Mouse (Mus musculus): ENCODE measurements at regions not wholly inside any gene's neighbourhood (a gene's known extent, or its start where the extent isn't known, plus 50 kb on each side); places are given as distances from the start of the nearest gene placed in this dataset.

- intact Hi-C loops (cut with DNase I), result no loop called here
Observed at GRCm38 (mm10) chr16:95893534-95894290, 97.0 kb downstream of the Psmg1 start.

GRCm38 (mm10) chr16:95892356-95892755, 98.4 kb downstream of the Psmg1 start:
- DNase-seq, result no peak
- intact Hi-C loops (cut with DNase I), result no loop called here

More at GRCm38 (mm10) chr16:95893534-95894290, 97.0 kb downstream of the Psmg1 start:
- no peak for DNase-seq

- intact Hi-C loops (cut with DNase I), result no loop called here
- no peak for DNase-seq
Observed at GRCm38 (mm10) chr16:95886131-95886530, 104.6 kb downstream of the Psmg1 start.

- DNase-seq, result no peak
- intact Hi-C loops (cut with DNase I), result no loop called here
Observed at GRCm38 (mm10) chr16:95873297-95873696, 117.5 kb downstream of the Psmg1 start.

- DNase-seq, result peak; percentile 73 to 78
- intact Hi-C loops (cut with DNase I), result no loop called here
Observed at GRCm38 (mm10) chr16:95872436-95872835, 118.3 kb downstream of the Psmg1 start.

- DNase-seq, result no peak
- intact Hi-C loops (cut with DNase I), result no loop called here
Observed at GRCm38 (mm10) chr16:95870291-95870690, 120.5 kb downstream of the Psmg1 start.

GRCm38 (mm10) chr16:95869501-95869900, 121.3 kb downstream of the Psmg1 start:
- DNase-seq, result no peak
- intact Hi-C loops (cut with DNase I), result no loop called here

- no peak for DNase-seq
- intact Hi-C loops (cut with DNase I), result no loop called here
Observed at GRCm38 (mm10) chr16:95868896-95869295, 121.9 kb downstream of the Psmg1 start.

- intact Hi-C loops (cut with DNase I), result no loop called here
- no peak for DNase-seq
Observed at GRCm38 (mm10) chr16:95867516-95867915, 123.2 kb downstream of the Psmg1 start.

GRCm38 (mm10) chr16:95866866-95867420, 123.8 kb downstream of the Psmg1 start:
- intact Hi-C loops (cut with DNase I), result no loop called here
- DNase-seq, result no peak

GRCm38 (mm10) chr16:95865603-95866002, 125.2 kb downstream of the Psmg1 start:
- intact Hi-C loops (cut with DNase I), result no loop called here
- no peak for DNase-seq

- intact Hi-C loops (cut with DNase I), result loop anchor here (5.0 kb wide), 1 partner anchor 207 kb away; no protein-coding TSS in a partner anchor
- no peak for DNase-seq
Observed at GRCm38 (mm10) chr16:95864646-95865045, 126.1 kb downstream of the Psmg1 start.

GRCm38 (mm10) chr16:95864106-95864505, 126.7 kb downstream of the Psmg1 start:
- no peak for DNase-seq
- intact Hi-C loops (cut with DNase I), result loop anchor here (5.0 kb wide), 1 partner anchor 207 kb away; no protein-coding TSS in a partner anchor

- intact Hi-C loops (cut with DNase I), result loop anchor here (5.0 kb wide), 1 partner anchor 206 kb away; no protein-coding TSS in a partner anchor
- DNase-seq, result no peak
Observed at GRCm38 (mm10) chr16:95863565-95863964, 127.2 kb downstream of the Psmg1 start.

- DNase-seq, result peak; percentile 53 to 60
- intact Hi-C loops (cut with DNase I), result loop anchor here (5.0 kb wide), 1 partner anchor 205 kb away; no protein-coding TSS in a partner anchor
Observed at GRCm38 (mm10) chr16:95862621-95863020, 128.1 kb downstream of the Psmg1 start.

- intact Hi-C loops (cut with DNase I), result loop anchor here (2.0 to 5.0 kb wide), 5 partner anchors 28 to 204 kb away; partner anchors contain the start of gene Ets2
- peak; percentile 81 to 87 for DNase-seq
Observed at GRCm38 (mm10) chr16:95861231-95861690, 129.5 kb downstream of the Psmg1 start.

- no peak for DNase-seq
- intact Hi-C loops (cut with DNase I), result loop anchor here (2.0 to 5.0 kb wide), 5 partner anchors 28 to 204 kb away; partner anchors contain the start of gene Ets2
Observed at GRCm38 (mm10) chr16:95860810-95861209, 129.9 kb downstream of the Psmg1 start.

- no peak for DNase-seq
- intact Hi-C loops (cut with DNase I), result loop anchor here (2.0 to 5.0 kb wide), 5 partner anchors 27 to 203 kb away; partner anchors contain the start of gene Ets2
Observed at GRCm38 (mm10) chr16:95860111-95860510, 130.6 kb downstream of the Psmg1 start.

- no peak for DNase-seq
- intact Hi-C loops (cut with DNase I), result no loop called here
Observed at GRCm38 (mm10) chr16:95857403-95857802, 133.4 kb downstream of the Psmg1 start.

GRCm38 (mm10) chr16:95855230-95855629, 135.5 kb downstream of the Psmg1 start:
- no peak for DNase-seq
- intact Hi-C loops (cut with DNase I), result no loop called here

GRCm38 (mm10) chr16:95851907-95852306, 138.9 kb downstream of the Psmg1 start:
- intact Hi-C loops (cut with DNase I), result no loop called here
- DNase-seq, result no peak
